Mouse (Mus musculus) heart, embryonic 12.5 days (tissue): ENCODE results near the gene B230217C12Rik. TPM values are rescaled to one million over a fixed set of nuclear protein-coding genes. Genes with fewer than 3 reads are reported as not detected.
"Not testable (repeated sequence)": the region's sequence is repeated elsewhere in the genome, so short reads cannot be mapped to it uniquely, and the experiment has no call there.

ENCODE experiments used
- ATAC-seq: fragments of 200-750 bp; cut with Nextera tagmentation; 2 replicates; pipeline ENCODE4 v1.8.0; 2017; ENCODE audit warnings: moderate TSS enrichment, moderate library complexity; ENCODE audit not compliant: insufficient number of reproducible peaks, low FRiP score
- H3K27ac ChIP-seq: fragments of 300-500 bp; sonication (generic); 2 replicates; pipeline ENCODE4 v1.5.1; 2016; ENCODE audit warnings: mild to moderate bottlenecking, moderate library complexity; ENCODE audit not compliant: poor library complexity, severe bottlenecking
- H3K27me3 ChIP-seq: fragments of 300-500 bp; sonication (generic); replicated peaks from 2 replicates; pipeline ENCODE4 v1.6.1; 2016; ENCODE audit warnings: mild to moderate bottlenecking, moderate library complexity
- H3K36me3 ChIP-seq: fragments of 300-500 bp; sonication (generic); 2 replicates; pipeline ENCODE4 v1.6.1; 2016; ENCODE audit warnings: mild to moderate bottlenecking, moderate library complexity
- H3K4me1 ChIP-seq: fragments of 300-500 bp; sonication (generic); replicated peaks from 2 replicates; pipeline ENCODE4 v1.6.1; 2016; ENCODE audit warnings: mild to moderate bottlenecking
- H3K4me2 ChIP-seq: fragments of 300-500 bp; sonication (generic); 2 replicates; pipeline ENCODE4 v1.6.1; 2016; ENCODE audit warnings: mild to moderate bottlenecking, moderate library complexity
- H3K4me3 ChIP-seq: fragments of 300-500 bp; sonication (generic); 2 replicates; pipeline ENCODE4 v1.5.1; 2016; ENCODE audit warnings: mild to moderate bottlenecking
- H3K9ac ChIP-seq: fragments of 300-500 bp; sonication (generic); 2 replicates; pipeline ENCODE4 v1.6.1; 2016; ENCODE audit warnings: mild to moderate bottlenecking, moderate library complexity
- H3K9me3 ChIP-seq: fragments of 300-500 bp; sonication (generic); replicated peaks from 2 replicates; pipeline ENCODE4 v1.6.1; 2016; ENCODE audit warnings: mild to moderate bottlenecking, moderate library complexity
- WGBS: fragments of 180-500 bp; shearing (Covaris S2); methylation state at CpG from one replicate; pipeline ENCODE4 v1.1.7; 2016; 5-methylcytosine and 5-hydroxymethylcytosine counted together
- polyA plus RNA-seq: library from polyadenylated mRNA; unstranded; fragments of >200 nt; fragmentation: Nextera tagmentation; extraction: Ambion mirVana; gene quantifications from 2 replicates; pipeline ENCODE4 v1.2.1, GENCODE M21; 2016

The B230217C12Rik gene
- polyA plus RNA-seq, 1 experiment from 2014 or later = 6.9 TPM

DNA sequence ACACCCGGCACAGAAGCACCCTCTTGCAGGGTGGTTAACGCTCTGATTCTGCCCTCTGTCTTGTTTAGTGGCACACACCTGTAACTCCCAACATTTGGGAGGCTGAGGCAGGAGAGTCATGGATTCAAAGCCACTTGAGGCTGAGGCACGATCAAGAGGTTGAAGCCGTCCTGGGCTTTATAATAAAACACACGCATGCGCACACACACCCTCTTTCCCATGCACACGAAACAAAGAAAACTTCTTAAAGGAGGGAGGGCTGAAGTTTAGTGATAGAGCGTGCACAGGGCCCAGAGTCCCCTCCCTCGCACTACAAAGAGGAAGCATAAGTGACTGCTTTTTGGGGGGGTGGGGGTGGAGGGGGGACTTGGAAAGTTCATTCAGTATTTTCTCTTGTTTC, 14.6 kb upstream of the B230217C12Rik start:
- Histone ChIP-seq H3K36me3 (peaks cover 72% of the 10 kb centered on the region), H3K27ac (no peak overlapping the region), H3K4me2 (no peak overlapping the region), H3K27me3 (no peaks in the 10 kb centered on the region), H3K9me3 (no peaks in the 10 kb centered on the region), H3K4me1 (peaks cover 26% of the 10 kb centered on the region), H3K9ac (no peak overlapping the region), H3K4me3 (no peak overlapping the region)
- WGBS = 90% methylated on average over 9 of the region's 9 CpGs
- ATAC-seq = no peak

DNA sequence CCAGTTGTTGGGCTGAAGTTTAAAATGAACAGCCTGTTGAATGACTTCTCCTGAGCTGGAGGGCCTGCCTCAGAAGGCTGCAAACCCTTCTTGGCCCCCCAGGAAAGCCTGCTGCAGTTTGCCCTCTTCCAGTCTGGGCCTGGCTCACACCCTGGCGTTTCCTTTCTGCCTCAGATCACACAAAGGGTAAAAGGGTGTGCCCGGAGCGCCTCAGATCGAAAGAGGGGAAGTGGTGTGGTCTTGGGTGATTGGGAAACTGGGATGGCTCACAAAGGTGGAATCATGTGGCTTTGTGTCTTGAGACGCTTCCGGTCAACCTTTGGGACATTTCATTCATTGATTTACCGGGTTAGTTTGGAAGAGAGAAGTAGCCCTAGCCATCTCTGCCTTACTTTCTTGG, 14.2 kb upstream of the B230217C12Rik start:
- Histone ChIP-seq H3K9ac (no peak overlapping the region), H3K27ac (no peak overlapping the region), H3K4me2 (no peak overlapping the region), H3K4me3 (no peak overlapping the region), H3K27me3 (no peaks in the 10 kb centered on the region), H3K36me3 (peaks cover 72% of the 10 kb centered on the region), H3K9me3 (no peaks in the 10 kb centered on the region), H3K4me1 (peaks cover 21% of the 10 kb centered on the region)
- WGBS = 67% methylated on average over 7 of the region's 7 CpGs
- ATAC-seq = no peak

DNA sequence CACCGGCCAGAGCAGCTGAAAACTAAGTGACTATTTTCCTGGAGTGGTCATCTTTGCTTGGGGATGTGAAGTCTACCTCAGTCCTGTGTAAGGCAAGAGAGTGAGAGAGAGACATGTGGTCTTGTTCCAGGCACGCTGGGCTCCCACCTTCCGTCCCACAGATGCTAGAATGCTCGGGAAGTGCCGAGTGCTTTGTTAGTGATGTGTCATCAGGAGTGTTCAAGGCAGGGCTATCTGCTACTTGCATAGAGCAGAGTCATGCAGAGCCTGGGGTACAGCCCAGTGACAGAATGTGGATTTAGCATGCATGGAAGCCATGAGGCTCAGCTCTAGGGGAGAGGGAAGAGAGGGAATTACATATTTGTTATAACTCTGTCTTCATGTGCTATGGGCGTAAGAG, 12.9 kb upstream of the B230217C12Rik start:
- Histone ChIP-seq H3K36me3 (peaks cover 74% of the 10 kb centered on the region), H3K27me3 (no peaks in the 10 kb centered on the region), H3K4me2 (no peak overlapping the region), H3K9ac (no peak overlapping the region), H3K4me3 (no peak overlapping the region), H3K27ac (no peak overlapping the region), H3K9me3 (no peaks in the 10 kb centered on the region), H3K4me1 (peaks cover 18% of the 10 kb centered on the region)
- ATAC-seq = no peak
- WGBS = 57% methylated on average over 6 of the region's 6 CpGs

- no peak for ATAC-seq
- 81% methylated on average over 7 of the region's 7 CpGs for WGBS
- Histone ChIP-seq H3K9me3 (no peaks in the 10 kb centered on the region), H3K9ac (no peak overlapping the region), H3K36me3 (peaks cover 77% of the 10 kb centered on the region), H3K4me2 (no peak overlapping the region), H3K4me1 (peaks cover 17% of the 10 kb centered on the region), H3K27me3 (no peaks in the 10 kb centered on the region), H3K27ac (no peak overlapping the region), H3K4me3 (no peak overlapping the region)
Observed at GRCm38 (mm10) chr11:97829365-97829764, 11.2 kb upstream of the B230217C12Rik start.

DNA sequence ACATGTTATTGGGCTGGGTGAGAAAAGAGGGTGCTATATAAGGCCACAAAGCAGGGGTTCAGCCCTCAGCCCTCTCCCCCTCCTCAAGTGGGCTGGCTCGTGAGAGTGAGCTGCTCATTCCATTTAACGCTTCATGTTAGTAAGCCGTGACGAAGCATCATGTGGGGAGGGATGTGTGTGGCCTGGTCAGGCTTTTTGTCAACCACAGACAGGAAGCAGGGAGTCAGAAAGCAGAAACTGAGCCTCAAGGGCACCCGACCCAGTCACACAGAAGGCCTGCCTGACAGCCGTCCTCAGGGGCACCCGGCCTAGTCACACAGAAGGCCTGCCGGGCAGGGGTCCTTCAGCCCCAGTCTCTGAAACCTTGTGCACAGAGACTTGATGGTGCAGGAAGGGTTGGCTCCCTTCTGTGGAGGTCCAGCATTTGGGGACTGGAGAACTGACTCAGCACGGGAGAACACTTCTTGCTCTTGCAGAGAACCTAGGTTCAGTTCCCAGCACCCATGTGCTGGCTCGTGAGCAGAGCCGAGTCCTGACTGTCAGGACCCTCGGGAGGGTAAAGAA, 10.6 kb upstream of the B230217C12Rik start:
- H3K27ac ChIP-seq = no peak overlapping the region

GRCm38 (mm10) chr11:97830501-97830900, 10.1 kb upstream of the B230217C12Rik start:
- Histone ChIP-seq H3K9me3 (no peaks in the 10 kb centered on the region), H3K4me3 (no peak overlapping the region), H3K9ac (no peak overlapping the region), H3K4me1 (0 out of 2 replicates have a peak, but pooled peaks cover 10% of the 10 kb centered on the region), H3K27me3 (no peaks in the 10 kb centered on the region), H3K4me2 (no peak overlapping the region), H3K36me3 (peaks cover 77% of the 10 kb centered on the region), H3K27ac (no peak overlapping the region)
- WGBS = 84% methylated on average over 6 of the region's 6 CpGs
- no peak for ATAC-seq

More for the DNA sequence above, 10.6 kb upstream of the B230217C12Rik start:
- Histone ChIP-seq H3K9ac (no peak overlapping the region), H3K9me3 (no peaks in the 10 kb centered on the region), H3K4me2 (no peak overlapping the region), H3K4me3 (no peak overlapping the region), H3K27me3 (no peaks in the 10 kb centered on the region), H3K36me3 (peaks cover 77% of the 10 kb centered on the region), H3K4me1 (peaks cover 13% of the 10 kb centered on the region)
- WGBS = 83% methylated on average over 12 of the region's 12 CpGs
- no peak for ATAC-seq

DNA sequence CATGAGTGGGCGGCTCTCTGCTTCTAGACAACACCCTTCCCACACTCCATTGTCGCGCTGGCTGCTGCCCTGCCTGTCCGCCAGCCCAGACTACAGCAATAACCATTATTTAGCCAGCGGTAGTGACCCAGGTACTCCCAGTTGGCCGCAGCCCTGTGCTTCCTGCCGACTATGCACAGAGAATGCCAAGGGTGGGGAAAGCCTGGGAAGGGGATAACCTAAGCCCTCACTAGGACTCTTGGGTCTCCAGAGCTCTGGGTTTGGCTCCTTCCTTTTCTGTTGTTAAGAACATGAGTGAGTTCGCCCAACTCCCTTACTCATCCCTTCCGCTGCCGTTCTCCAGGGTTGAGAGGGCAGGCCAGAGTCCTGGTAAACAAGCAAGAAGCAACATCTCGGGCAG, 8.6 kb upstream of the B230217C12Rik start:
- no peak overlapping the region for H3K27ac ChIP-seq

GRCm38 (mm10) chr11:97833352-97833751, 7.2 kb upstream of the B230217C12Rik start:
- H3K9ac ChIP-seq = no peak overlapping the region
- no peak overlapping the region for H3K4me3 ChIP-seq
- 77% methylated on average over 15 of the region's 15 CpGs for WGBS
- no peaks in the 10 kb centered on the region for H3K9me3 ChIP-seq
- no peaks in the 10 kb centered on the region for H3K27me3 ChIP-seq
- H3K4me1 ChIP-seq = 0 out of 2 replicates have a peak, but pooled peaks cover 3% of the 10 kb centered on the region
- H3K27ac ChIP-seq = no peak overlapping the region
- H3K4me2 ChIP-seq = no peak overlapping the region
- peaks cover 79% of the 10 kb centered on the region for H3K36me3 ChIP-seq
- no peak for ATAC-seq

More for the DNA sequence above, 8.6 kb upstream of the B230217C12Rik start:
- H3K36me3 ChIP-seq = peaks cover 77% of the 10 kb centered on the region
- H3K4me2 ChIP-seq = no peak overlapping the region
- 83% methylated on average over 11 of the region's 11 CpGs for WGBS
- ATAC-seq = no peak
- H3K9ac ChIP-seq = no peak overlapping the region
- no peaks in the 10 kb centered on the region for H3K9me3 ChIP-seq
- no peaks in the 10 kb centered on the region for H3K27me3 ChIP-seq
- 0 out of 2 replicates have a peak, but pooled peaks cover 3% of the 10 kb centered on the region for H3K4me1 ChIP-seq
- H3K4me3 ChIP-seq = no peak overlapping the region

GRCm38 (mm10) chr11:97836541-97836940, 4.0 kb upstream of the B230217C12Rik start:
- peaks cover 58% of the 10 kb centered on the region for H3K36me3 ChIP-seq
- no peaks in the 10 kb centered on the region for H3K9me3 ChIP-seq
- WGBS = 50% methylated on average over 8 of the region's 8 CpGs
- no peaks in the 10 kb centered on the region for H3K27me3 ChIP-seq
- no peak overlapping the region for H3K9ac ChIP-seq
- H3K4me1 ChIP-seq = peaks cover 17% of the 10 kb centered on the region; the same call in 1 of the 2 replicates
- H3K4me2 ChIP-seq = no peak overlapping the region
- H3K4me3 ChIP-seq = no peak overlapping the region
- no peak overlapping the region for H3K27ac ChIP-seq
- no peak for ATAC-seq

- H3K27ac ChIP-seq = not testable (repeated sequence)
Observed at GRCm38 (mm10) chr11:97837051-97837450, 3.5 kb upstream of the B230217C12Rik start.

GRCm38 (mm10) chr11:97837641-97838149, 2.9 kb upstream of the B230217C12Rik start:
- Histone ChIP-seq H3K4me2 (no peak overlapping the region), H3K4me3 (no peak overlapping the region), H3K4me1 (peaks cover 21% of the 10 kb centered on the region; the same call in 1 of the 2 replicates), H3K9ac (no peak overlapping the region), H3K36me3 (peaks cover 50% of the 10 kb centered on the region), H3K27ac (no peak overlapping the region), H3K27me3 (no peaks in the 10 kb centered on the region), H3K9me3 (no peaks in the 10 kb centered on the region)
- ATAC-seq = no peak
- 67% methylated on average over 7 of the region's 7 CpGs for WGBS

More at GRCm38 (mm10) chr11:97837051-97837450, 3.5 kb upstream of the B230217C12Rik start:
- peaks cover 20% of the 10 kb centered on the region; the same call in 1 of the 2 replicates for H3K4me1 ChIP-seq
- H3K27me3 ChIP-seq, H3K4me3 ChIP-seq, H3K9ac ChIP-seq, ATAC-seq, H3K4me2 ChIP-seq, H3K9me3 ChIP-seq: not testable (repeated sequence)
- WGBS = 63% methylated on average over 9 of the region's 9 CpGs
- H3K36me3 ChIP-seq = peaks cover 55% of the 10 kb centered on the region
